Mouse (Mus musculus) forebrain, embryonic 12.5 days (tissue): ENCODE measurements around the gene Wnt10b. TPM values are rescaled to one million over a fixed set of nuclear protein-coding genes. Genes with fewer than 3 reads are reported as not detected.

ENCODE experiments used
- ATAC-seq: fragments of 200-750 bp; cut with Nextera tagmentation; 2 replicates; pipeline ENCODE4 v1.8.0; 2017; ENCODE audit warnings: moderate TSS enrichment; ENCODE audit not compliant: low FRiP score
- H3K27ac ChIP-seq: fragments of 300-500 bp; sonication (generic); 2 replicates; pipeline ENCODE4 v1.5.1; 2016; ENCODE audit warnings: mild to moderate bottlenecking
- H3K27me3 ChIP-seq: fragments of 300-500 bp; sonication (generic); 2 replicates; pipeline ENCODE4 v1.6.1; 2016; ENCODE audit warnings: mild to moderate bottlenecking
- H3K36me3 ChIP-seq: fragments of 300-500 bp; sonication (generic); replicated peaks from 2 replicates; pipeline ENCODE4 v1.6.1; 2016; ENCODE audit warnings: mild to moderate bottlenecking
- H3K4me1 ChIP-seq: fragments of 300-500 bp; sonication (generic); 2 replicates; pipeline ENCODE4 v1.6.1; 2016
- H3K4me2 ChIP-seq: fragments of 300-500 bp; sonication (generic); 2 replicates; pipeline ENCODE4 v1.6.1; 2016; ENCODE audit warnings: mild to moderate bottlenecking, moderate library complexity
- H3K4me3 ChIP-seq: fragments of 300-500 bp; sonication (generic); replicated peaks from 2 replicates; pipeline ENCODE4 v1.5.1; 2016; ENCODE audit warnings: mild to moderate bottlenecking
- H3K9ac ChIP-seq: fragments of 300-500 bp; sonication (generic); 2 replicates; pipeline ENCODE4 v1.6.1; 2016; ENCODE audit warnings: mild to moderate bottlenecking
- H3K9me3 ChIP-seq: fragments of 300-500 bp; sonication (generic); 2 replicates; pipeline ENCODE4 v1.6.1; 2016
- WGBS: fragments of 180-500 bp; shearing (Covaris S2); methylation state at CpG from one replicate; pipeline ENCODE4 v1.1.7; 2016; 5-methylcytosine and 5-hydroxymethylcytosine counted together
- polyA plus RNA-seq: library from polyadenylated mRNA; unstranded; fragments of >200 nt; fragmentation: Nextera tagmentation; extraction: Ambion mirVana; gene quantifications from 2 replicates; pipeline ENCODE4 v1.2.1, GENCODE M21; 2016

The Wnt10b gene
- polyA plus RNA-seq, 1 experiment from 2014 or later: 0.24 TPM

DNA sequence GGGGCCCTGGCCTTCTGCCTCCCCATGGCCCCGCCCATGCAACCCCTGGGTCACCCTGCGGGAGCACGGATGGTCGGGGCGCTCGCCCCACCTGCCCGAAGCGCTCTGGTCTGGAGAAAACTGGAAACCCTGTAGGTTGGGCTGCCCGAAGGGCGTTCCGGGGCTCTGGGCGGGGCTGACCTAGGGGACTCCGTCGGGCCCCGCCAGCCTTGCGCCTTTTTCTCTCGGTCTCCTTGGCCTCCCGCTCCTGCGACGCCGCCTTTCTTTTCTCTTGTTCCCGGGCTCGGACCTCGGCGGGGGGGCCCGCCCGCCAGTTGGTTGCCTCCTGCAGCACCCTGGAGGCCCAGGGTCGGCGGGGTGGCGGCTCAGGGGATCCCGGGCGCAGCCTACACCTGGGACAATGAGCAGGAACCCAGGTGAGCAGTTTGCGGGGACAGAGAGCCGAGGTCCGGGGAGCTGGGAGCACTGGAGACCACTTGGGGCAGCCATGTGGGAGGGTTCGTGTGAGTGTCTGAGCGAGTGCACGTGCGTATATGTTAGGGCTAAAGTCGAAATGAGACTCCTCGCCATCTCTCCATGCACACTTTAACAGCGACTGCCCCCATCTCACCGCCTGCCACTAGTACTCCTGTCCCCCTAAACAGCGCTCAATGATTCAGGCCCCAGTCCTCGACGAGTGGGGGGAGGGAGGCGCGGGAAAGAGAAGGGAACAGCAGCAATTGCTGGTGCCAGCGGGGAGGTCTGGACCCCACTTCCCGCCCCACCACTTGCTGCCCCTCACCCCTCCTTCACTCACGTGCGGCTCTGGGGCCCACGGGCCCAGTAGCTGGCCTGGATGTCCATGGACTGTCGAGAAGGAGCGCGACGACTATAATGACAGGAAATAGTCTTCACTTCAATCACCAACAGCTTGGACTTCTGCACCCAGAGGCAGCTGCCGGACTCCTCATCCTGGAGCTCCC is 29.1 kb upstream of the Wnt10b start:
- Histone ChIP-seq H3K9ac (peak overlapping the region; percentile 27; the same call in 1 of the 2 replicates), H3K36me3 (no peaks in the 10 kb centered on the region), H3K27me3 (peaks cover 89% of the 10 kb centered on the region), H3K4me3 (peak overlapping the region; percentile 42), H3K4me1 (peaks cover 51% of the 10 kb centered on the region), H3K4me2 (peak overlapping the region; percentile 63), H3K27ac (no peak overlapping the region), H3K9me3 (no peaks in the 10 kb centered on the region)
- under 1% methylated on average over 53 of the region's 58 CpGs for WGBS
- no peak for ATAC-seq

DNA sequence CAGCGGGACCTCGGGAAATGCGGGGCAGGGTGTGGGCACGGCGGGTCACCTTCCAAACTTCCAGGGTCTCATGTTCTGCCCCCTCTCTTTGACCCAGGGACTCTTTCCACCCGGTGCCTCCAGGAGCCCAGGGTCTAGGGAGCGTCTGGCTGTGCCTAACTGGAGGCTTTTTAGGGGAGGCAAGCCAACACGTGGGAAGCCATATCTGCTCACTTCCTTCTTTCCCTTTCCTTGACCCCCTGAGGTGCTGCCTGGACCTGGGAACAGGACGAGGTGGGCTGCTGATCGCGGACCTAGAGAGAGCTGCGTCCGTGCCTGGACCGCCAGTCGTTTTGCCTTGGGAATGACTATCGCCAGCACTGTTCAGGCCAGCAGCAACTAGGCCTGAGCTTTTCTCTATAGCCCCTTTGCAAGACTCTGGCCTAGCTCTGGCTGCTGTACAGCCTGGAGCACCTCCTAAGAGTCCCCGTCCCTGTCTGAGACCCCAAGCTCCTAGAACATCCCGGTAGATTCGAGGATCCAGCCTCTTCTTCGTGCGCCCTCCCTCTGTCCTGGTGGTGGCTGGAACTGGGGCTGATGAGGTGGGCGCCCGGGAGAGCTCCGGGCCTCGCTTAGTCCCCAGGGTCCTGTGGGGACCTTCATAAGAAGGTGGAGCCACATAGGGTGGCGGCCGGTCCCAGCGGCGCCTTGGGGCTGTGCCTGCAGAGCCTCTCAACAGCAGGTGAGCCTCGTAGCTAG is 28.3 kb upstream of the Wnt10b start:
- peaks cover 97% of the 10 kb centered on the region for H3K27me3 ChIP-seq
- no peak for ATAC-seq
- H3K4me2 ChIP-seq: peak overlapping the region; percentile 75
- H3K36me3 ChIP-seq: no peaks in the 10 kb centered on the region
- peaks cover 51% of the 10 kb centered on the region for H3K4me1 ChIP-seq
- no peaks in the 10 kb centered on the region for H3K9me3 ChIP-seq
- no peak overlapping the region for H3K27ac ChIP-seq
- peak overlapping the region; percentile 42 for H3K4me3 ChIP-seq
- no peak overlapping the region for H3K9ac ChIP-seq
- 2% methylated on average over 30 of the region's 30 CpGs for WGBS

DNA sequence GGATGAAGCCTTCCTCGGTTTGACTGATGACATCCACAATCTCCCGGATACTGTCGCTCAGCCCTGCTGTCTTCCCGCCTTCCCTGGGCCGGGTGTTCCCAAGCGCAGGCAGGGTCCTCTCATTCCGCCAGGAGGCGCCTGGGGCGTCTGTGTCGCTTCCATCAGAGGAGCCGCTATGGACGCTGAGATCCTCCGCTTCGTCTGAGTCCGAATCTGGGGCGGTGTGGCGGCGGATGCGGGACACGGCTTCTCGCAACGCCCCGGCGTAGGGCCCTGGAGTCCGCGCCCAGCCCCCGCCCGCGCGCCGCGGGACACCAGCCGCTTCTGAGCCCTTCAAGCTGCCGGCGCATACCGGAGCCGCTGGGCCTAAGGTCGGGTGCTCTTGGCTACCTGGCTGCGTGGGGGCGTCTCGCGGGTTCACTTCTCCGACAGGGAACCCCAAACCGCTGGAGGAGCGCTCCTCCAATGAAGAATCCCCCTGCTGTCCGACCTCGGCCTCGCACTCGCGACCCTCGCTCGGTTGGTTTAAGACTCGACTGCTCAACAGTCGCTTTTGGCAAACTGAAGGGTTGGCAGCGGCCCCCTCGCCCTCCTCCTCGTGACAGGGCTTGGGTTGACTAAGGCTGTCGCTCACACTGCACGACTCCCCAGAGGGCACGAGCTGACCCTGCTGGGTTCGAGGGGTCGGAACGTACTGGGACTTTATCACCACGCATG is 27.5 kb upstream of the Wnt10b start:
- under 1% methylated on average over 57 of the region's 64 CpGs for WGBS
- H3K27ac ChIP-seq: no peak overlapping the region

DNA sequence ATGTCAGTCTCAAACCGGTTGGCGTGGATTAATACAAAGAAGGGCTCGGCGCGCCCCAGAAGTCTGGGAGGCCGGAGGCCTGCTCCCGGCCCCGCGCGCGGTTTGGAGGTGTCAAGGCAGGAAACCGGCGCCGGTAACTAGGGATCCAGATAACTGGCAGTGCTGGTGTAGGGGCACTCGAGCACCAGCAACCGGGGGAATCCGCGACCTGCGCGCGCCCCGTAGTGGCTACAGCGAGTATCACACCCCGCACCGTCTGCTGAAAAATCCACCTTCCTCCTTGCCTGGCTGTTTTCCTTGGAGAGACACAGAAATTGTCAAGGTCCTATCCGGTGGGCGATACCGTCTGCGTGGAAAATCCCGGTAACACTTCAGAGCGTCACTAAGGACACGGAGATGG is 26.1 kb upstream of the Wnt10b start:
- under 1% methylated on average over 32 of the region's 32 CpGs for WGBS
- H3K4me1 ChIP-seq: peaks cover 50% of the 10 kb centered on the region

More for the DNA sequence above, 27.5 kb upstream of the Wnt10b start:
- Histone ChIP-seq H3K4me2 (peak overlapping the region; percentile 75), H3K9me3 (no peaks in the 10 kb centered on the region), H3K4me1 (peaks cover 51% of the 10 kb centered on the region), H3K36me3 (no peaks in the 10 kb centered on the region), H3K9ac (peak overlapping the region; percentile 63), H3K4me3 (peak overlapping the region; percentile 42), H3K27me3 (peaks cover 97% of the 10 kb centered on the region)
- peak; percentile 54 for ATAC-seq

DNA sequence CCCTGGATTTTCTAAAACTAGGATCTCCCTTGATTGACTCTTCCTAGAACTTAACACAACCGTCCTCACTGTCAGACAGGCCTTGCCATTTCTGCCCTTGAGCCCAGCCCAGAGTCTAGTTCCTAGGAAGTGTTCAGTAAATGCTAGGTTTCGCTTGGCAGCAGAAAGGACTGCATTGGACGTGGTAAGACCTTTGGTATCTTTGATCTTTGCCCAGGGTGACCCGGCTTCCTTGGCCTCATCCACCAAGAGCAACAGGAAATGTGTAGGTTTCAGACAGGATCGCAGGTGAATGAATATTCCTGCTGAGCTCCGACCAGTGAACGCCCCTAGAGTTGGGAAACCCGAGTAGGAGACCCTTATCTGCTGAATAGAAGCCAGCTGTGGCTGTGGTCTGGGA is 25.0 kb upstream of the Wnt10b start:
- no peak overlapping the region for H3K9ac ChIP-seq
- no peaks in the 10 kb centered on the region for H3K9me3 ChIP-seq
- H3K36me3 ChIP-seq: no peaks in the 10 kb centered on the region
- 2% methylated on average over 8 of the region's 8 CpGs for WGBS
- no peak overlapping the region for H3K4me2 ChIP-seq
- peaks cover 50% of the 10 kb centered on the region for H3K4me1 ChIP-seq
- ATAC-seq: no peak
- peaks cover 100% of the 10 kb centered on the region for H3K27me3 ChIP-seq
- H3K27ac ChIP-seq: no peak overlapping the region
- H3K4me3 ChIP-seq: no peak overlapping the region

More for the DNA sequence above, 26.1 kb upstream of the Wnt10b start:
- Histone ChIP-seq H3K27me3 (peaks cover 100% of the 10 kb centered on the region), H3K9me3 (no peaks in the 10 kb centered on the region), H3K9ac (no peak overlapping the region), H3K36me3 (no peaks in the 10 kb centered on the region), H3K27ac (no peak overlapping the region), H3K4me2 (peak overlapping the region; percentile 30), H3K4me3 (no peak overlapping the region; the same call in 1 of the 2 replicates)
- ATAC-seq: no peak

DNA sequence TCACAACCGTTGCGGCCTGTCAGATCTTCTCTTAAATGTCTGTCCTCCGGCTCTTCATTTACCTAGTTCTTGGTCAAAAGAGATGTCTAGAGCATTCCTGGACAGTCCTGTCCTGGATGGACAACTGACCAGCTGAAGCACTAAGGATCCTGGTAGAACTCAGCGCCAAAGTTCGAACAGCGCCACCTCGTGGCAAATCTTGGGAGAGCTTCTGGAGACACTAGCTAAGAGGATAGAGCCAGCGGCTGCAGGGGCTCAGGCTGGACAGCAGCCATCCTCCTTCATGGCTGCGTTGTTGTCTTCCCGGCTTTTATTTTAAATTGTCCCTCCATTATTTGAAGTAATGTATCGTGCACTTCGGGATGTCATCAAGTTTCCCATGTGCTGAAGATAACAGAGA is 21.4 kb upstream of the Wnt10b start:
- 8% methylated on average over 12 of the region's 12 CpGs for WGBS
- no peak for ATAC-seq
- Histone ChIP-seq H3K36me3 (no peaks in the 10 kb centered on the region), H3K27me3 (peaks cover 100% of the 10 kb centered on the region), H3K27ac (no peak overlapping the region), H3K4me2 (no peak overlapping the region), H3K9me3 (no peaks in the 10 kb centered on the region), H3K4me1 (peaks cover 39% of the 10 kb centered on the region), H3K9ac (no peak overlapping the region), H3K4me3 (no peak overlapping the region)

DNA sequence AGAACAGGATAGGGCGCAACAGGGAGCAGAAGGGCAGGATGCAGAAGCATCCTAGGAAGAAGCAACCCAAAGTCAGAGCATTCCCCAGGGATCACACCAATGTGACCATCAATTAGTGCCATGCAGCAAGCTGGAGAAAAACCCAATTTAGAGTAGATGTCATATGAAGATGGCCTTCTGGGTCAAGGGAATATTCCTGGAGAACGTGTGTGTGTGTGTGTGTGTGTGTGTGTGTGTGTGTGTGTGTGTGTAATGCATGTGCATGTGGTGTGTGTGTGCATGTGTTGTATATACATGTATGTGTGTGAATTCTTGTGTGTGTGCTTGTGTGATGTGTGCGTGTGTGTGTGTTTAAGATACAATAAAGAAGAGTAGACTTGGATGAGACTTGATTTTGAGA is 21.0 kb upstream of the Wnt10b start:
- Histone ChIP-seq H3K4me2 (no peak overlapping the region), H3K4me3 (no peak overlapping the region), H3K36me3 (no peaks in the 10 kb centered on the region), H3K4me1 (peaks cover 36% of the 10 kb centered on the region), H3K27ac (no peak overlapping the region), H3K27me3 (peaks cover 100% of the 10 kb centered on the region), H3K9ac (no peak overlapping the region), H3K9me3 (no peaks in the 10 kb centered on the region)
- ATAC-seq: no peak
- 34% methylated on average over 3 of the region's 3 CpGs for WGBS

DNA sequence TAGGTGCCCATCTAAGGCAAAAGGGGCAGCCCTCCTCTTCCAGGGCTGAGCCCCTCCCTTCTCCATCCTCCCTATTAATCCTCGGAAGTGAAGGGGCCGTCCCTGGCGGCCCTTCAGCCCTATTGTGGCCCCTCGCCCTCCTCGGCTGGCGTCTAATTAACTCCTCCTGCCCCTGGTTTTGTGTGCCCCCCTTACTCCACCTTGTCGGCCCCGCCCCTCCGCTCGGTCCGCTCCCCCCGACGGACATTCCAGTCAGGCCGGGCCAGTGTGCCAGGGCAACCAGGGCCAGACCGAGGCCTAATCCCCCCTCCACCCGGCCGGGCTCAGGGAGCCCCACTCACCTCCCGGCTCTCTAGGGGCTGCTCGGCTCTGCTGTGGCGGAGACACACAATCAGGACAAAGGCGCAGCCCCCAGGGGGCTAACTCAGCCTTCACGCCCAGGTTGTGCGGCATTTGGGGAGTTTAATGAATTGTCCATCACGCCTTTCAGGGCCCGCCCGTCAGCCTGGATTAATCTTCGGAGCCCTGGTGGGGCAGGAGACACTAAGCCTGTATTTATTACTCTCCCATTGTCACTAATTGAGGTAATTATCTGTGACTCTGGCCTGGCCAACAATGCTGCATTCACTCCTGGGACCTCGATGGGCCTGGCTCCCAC is 20.0 kb upstream of the Wnt10b start:
- Histone ChIP-seq H3K27ac (peak overlapping the region; percentile 21; the same call in 1 of the 2 replicates), H3K36me3 (no peaks in the 10 kb centered on the region), H3K27me3 (peaks cover 100% of the 10 kb centered on the region), H3K4me1 (peaks cover 36% of the 10 kb centered on the region), H3K4me3 (0 out of 2 replicates have a peak overlapping the region, but pooled peaks have one; percentile 0), H3K4me2 (peak overlapping the region; percentile 29), H3K9ac (peak overlapping the region; percentile 30; the same call in 1 of the 2 replicates), H3K9me3 (no peaks in the 10 kb centered on the region)
- 1% methylated on average over 28 of the region's 28 CpGs for WGBS
- ATAC-seq: peak; percentile 88

DNA sequence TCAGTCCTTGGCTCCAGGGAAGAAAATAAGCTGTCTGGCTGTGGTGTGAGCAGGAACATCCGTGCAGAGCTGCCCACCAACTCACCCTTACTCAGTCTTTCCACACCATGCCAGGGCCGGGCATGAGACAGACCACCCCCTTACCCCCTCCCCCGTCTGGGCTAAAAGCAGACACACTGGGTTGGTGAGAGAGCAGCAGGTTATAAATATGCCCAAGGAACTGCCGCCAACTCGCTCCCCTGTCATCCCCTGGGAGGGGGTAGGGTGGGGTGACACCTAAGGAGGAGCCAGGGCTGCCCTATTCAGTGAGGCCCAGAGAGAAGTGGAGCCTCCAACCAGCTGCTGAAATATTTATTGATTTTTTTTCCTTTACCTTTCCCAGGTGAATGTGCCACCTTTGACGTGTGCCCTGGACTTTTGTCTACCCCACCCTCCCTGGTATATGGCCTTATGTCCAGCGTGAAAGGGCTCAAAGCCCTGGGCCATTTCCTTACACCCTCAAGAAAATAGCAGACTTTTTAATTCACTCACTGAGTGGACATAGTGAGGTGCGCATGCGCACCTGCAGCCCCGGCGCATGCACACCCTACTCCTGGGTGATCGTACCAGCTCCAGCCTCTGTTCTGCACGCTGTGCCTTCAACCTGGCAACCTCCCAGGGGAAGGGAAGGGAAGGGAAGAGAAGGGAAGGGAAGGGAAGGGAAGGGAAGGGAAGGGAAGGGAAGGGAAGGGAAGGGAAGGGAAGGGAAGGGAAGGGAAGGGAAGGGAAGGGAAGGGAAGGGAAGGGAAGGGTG is 19.0 kb upstream of the Wnt10b start:
- WGBS: 3% methylated on average over 13 of the region's 13 CpGs
- no peaks in the 10 kb centered on the region for H3K36me3 ChIP-seq
- H3K9me3 ChIP-seq: no peaks in the 10 kb centered on the region
- H3K9ac ChIP-seq: no peak overlapping the region; the same call in 1 of the 2 replicates
- peaks cover 43% of the 10 kb centered on the region for H3K4me1 ChIP-seq
- peaks cover 100% of the 10 kb centered on the region for H3K27me3 ChIP-seq
- ATAC-seq: no peak
- 0 out of 2 replicates have a peak overlapping the region, but pooled peaks have one; percentile 21 for H3K27ac ChIP-seq
- no peak overlapping the region for H3K4me3 ChIP-seq
- H3K4me2 ChIP-seq: no peak overlapping the region

DNA sequence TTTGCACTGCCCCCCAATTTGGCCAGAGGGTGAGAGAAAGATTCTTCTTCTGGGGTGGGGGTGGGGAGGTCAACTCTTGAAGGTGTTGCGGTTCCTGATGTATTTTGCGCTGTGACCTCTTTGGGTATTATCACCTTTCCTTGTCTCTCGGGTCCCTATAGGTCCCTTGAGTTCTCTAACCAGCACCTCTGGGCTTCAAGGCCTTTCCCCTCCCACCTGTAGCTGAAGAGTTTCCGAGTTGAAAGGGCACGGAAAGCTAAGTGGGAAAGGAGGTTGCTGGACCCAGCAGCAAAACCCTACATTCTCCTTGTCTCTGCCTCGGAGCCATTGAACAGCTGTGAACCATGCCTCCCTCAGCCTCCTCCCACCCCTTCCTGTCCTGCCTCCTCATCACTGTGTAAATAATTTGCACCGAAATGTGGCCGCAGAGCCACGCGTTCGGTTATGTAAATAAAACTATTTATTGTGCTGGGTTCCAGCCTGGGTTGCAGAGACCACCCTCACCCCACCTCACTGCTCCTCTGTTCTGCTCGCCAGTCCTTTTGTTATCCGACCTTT is 15.3 kb upstream of the Wnt10b start:
- Histone ChIP-seq H3K27me3 (peaks cover 100% of the 10 kb centered on the region), H3K27ac (no peak overlapping the region), H3K4me1 (peaks cover 58% of the 10 kb centered on the region), H3K9ac (no peak overlapping the region), H3K4me3 (no peak overlapping the region), H3K4me2 (no peak overlapping the region), H3K36me3 (no peaks in the 10 kb centered on the region), H3K9me3 (no peaks in the 10 kb centered on the region)
- no peak for ATAC-seq
- 4% methylated on average over 13 of the region's 13 CpGs for WGBS
